Mouse (Mus musculus) liver, adult 2 months (tissue): ENCODE data around the gene Dlgap1. TPM values are rescaled to one million over a fixed set of nuclear protein-coding genes. Genes with fewer than 3 reads are reported as not detected.

Experiments used
- DNase-seq: peaks from one replicate; pipeline ENCODE4 v3.0.0-alpha.2; 2011; ENCODE audit warnings: low read depth, low spot score; ENCODE audit errors: extremely low read depth
- H3K27ac ChIP-seq: fragments of 200-500 bp; replicated peaks from 2 replicates; pipeline ENCODE4 v1.5.1; 2012; ENCODE audit warnings: low read depth, mild to moderate bottlenecking, control low read depth, inconsistent platforms, low read length; ENCODE audit not compliant: insufficient read depth
- H3K27me3 ChIP-seq: fragments of 200-500 bp; 2 replicates; pipeline ENCODE4 v1.6.1; 2012; ENCODE audit warnings: mild to moderate bottlenecking, moderate library complexity, low read length, inconsistent platforms; ENCODE audit not compliant: control insufficient read depth, insufficient read depth
- H3K36me3 ChIP-seq: fragments of 200-500 bp; 2 replicates; pipeline ENCODE4 v1.6.1; 2012; ENCODE audit warnings: low read length, inconsistent platforms; ENCODE audit not compliant: control insufficient read depth, insufficient read depth
- H3K4me1 ChIP-seq: fragments of 200-500 bp; 2 replicates; pipeline ENCODE4 v1.6.1; 2011; ENCODE audit warnings: low read length; ENCODE audit not compliant: control insufficient read depth, insufficient read depth
- H3K4me3 ChIP-seq: fragments of 200-500 bp; 2 replicates; pipeline ENCODE4 v1.5.1; 2011; ENCODE audit warnings: low read depth, mild to moderate bottlenecking, control low read depth, low read length, moderate library complexity; ENCODE audit not compliant: insufficient read depth
- H3K79me2 ChIP-seq: fragments of 200-500 bp; 2 replicates; pipeline ENCODE4 v1.6.1; 2012; ENCODE audit warnings: inconsistent platforms, mild to moderate bottlenecking, low read length, moderate library complexity; ENCODE audit not compliant: control insufficient read depth, insufficient read depth
- H3K9ac ChIP-seq: fragments of 200-500 bp; 2 replicates; pipeline ENCODE4 v1.6.1; 2012; ENCODE audit warnings: low read depth, mild to moderate bottlenecking, control low read depth, inconsistent platforms, low read length
- CTCF ChIP-seq: fragments of 200-500 bp; IDR thresholded peaks from 2 replicates; pipeline ENCODE4 v1.5.1; 2011; ENCODE audit warnings: low read depth, low read length, control low read depth
- POLR2A ChIP-seq: fragments of 200-500 bp; IDR thresholded peaks from 2 replicates; pipeline ENCODE4 v1.6.1; 2011; ENCODE audit warnings: low read length, control low read depth; ENCODE audit not compliant: insufficient read depth; ENCODE audit errors: extremely low read depth
- WGBS: fragments of 180-500 bp; shearing (Covaris S2); methylation state at CpG from one replicate; pipeline ENCODE4 v1.1.7; 2018; 5-methylcytosine and 5-hydroxymethylcytosine counted together
- polyA plus RNA-seq: library from polyadenylated mRNA; depleted of rRNA; stranded (reverse); fragments of >200 nt; gene quantifications from 2 replicates; pipeline ENCODE4 v1.2.3, GENCODE M21; 2012
- total RNA-seq: library from RNA; depleted of rRNA; stranded (reverse); fragments of >200 nt; gene quantifications from 2 replicates; pipeline ENCODE4 v1.2.3, GENCODE M21; 2014

The Dlgap1 gene
- total and polyA plus RNA-seq, 2 experiments: 0.55 to 1.5 TPM

GRCm38 (mm10) chr17:70795196-70795595, 826.3 kb downstream of the Dlgap1 start:
- Histone ChIP-seq H3K9ac (no peak overlapping the region), H3K27me3 (no peaks in the 10 kb centered on the region), H3K4me3 (no peak overlapping the region), H3K27ac (no peak overlapping the region), H3K79me2 (no peaks in the 10 kb centered on the region), H3K4me1 (no peaks in the 10 kb centered on the region), H3K36me3 (no peaks in the 10 kb centered on the region)
- no peak for DNase-seq
- WGBS: 78% methylated on average over 4 of the region's 4 CpGs
- TF ChIP-seq POLR2A (no peak), CTCF (no peak)

- TF ChIP-seq POLR2A (no peak), CTCF (no peak)
- no peaks in the 10 kb centered on the region for H3K27me3 ChIP-seq
- 51% methylated on average over 8 of the region's 8 CpGs for WGBS
- H3K36me3 ChIP-seq: no peaks in the 10 kb centered on the region
- no peak overlapping the region for H3K4me3 ChIP-seq
- H3K79me2 ChIP-seq: no peaks in the 10 kb centered on the region
- no peak overlapping the region for H3K27ac ChIP-seq
- no peak for DNase-seq
- no peak overlapping the region for H3K9ac ChIP-seq
- no peaks in the 10 kb centered on the region for H3K4me1 ChIP-seq
These were observed 828.3 kb downstream of the Dlgap1 start for GRCm38 (mm10) chr17:70796940-70797772.

GRCm38 (mm10) chr17:70797773-70798045, 828.8 kb downstream of the Dlgap1 start:
- no peak overlapping the region for H3K27ac ChIP-seq
- 72% methylated on average over 1 of the region's 1 CpGs for WGBS
- DNase-seq: no peak
- H3K4me1 ChIP-seq: no peaks in the 10 kb centered on the region
- H3K79me2 ChIP-seq: no peaks in the 10 kb centered on the region
- H3K4me3 ChIP-seq: no peak overlapping the region
- H3K9ac ChIP-seq: no peak overlapping the region
- H3K27me3 ChIP-seq: no peaks in the 10 kb centered on the region
- no peak for TF ChIP-seq CTCF
- TF ChIP-seq POLR2A: no peak
- H3K36me3 ChIP-seq: no peaks in the 10 kb centered on the region

- Histone ChIP-seq H3K27ac (no peak overlapping the region), H3K4me1 (no peaks in the 10 kb centered on the region), H3K4me3 (no peak overlapping the region), H3K36me3 (no peaks in the 10 kb centered on the region), H3K79me2 (no peaks in the 10 kb centered on the region), H3K9ac (no peak overlapping the region), H3K27me3 (no peaks in the 10 kb centered on the region)
- TF ChIP-seq CTCF (no peak), POLR2A (no peak)
- WGBS: 80% methylated on average over 4 of the region's 4 CpGs
- no peak for DNase-seq
These were observed 830.4 kb downstream of the Dlgap1 start for GRCm38 (mm10) chr17:70799266-70799665.

- TF ChIP-seq POLR2A (no peak), CTCF (no peak)
- DNase-seq: no peak
- Histone ChIP-seq H3K4me3 (no peak overlapping the region), H3K79me2 (no peaks in the 10 kb centered on the region), H3K36me3 (no peaks in the 10 kb centered on the region), H3K9ac (no peak overlapping the region), H3K4me1 (no peaks in the 10 kb centered on the region), H3K27ac (no peak overlapping the region), H3K27me3 (no peaks in the 10 kb centered on the region)
- 89% methylated on average over 14 of the region's 14 CpGs for WGBS
These were observed 833.1 kb downstream of the Dlgap1 start for GRCm38 (mm10) chr17:70802022-70802421.

- TF ChIP-seq CTCF (no peak), POLR2A (no peak)
- Histone ChIP-seq H3K9ac (no peak overlapping the region), H3K27me3 (no peaks in the 10 kb centered on the region), H3K27ac (no peak overlapping the region), H3K36me3 (no peaks in the 10 kb centered on the region), H3K4me3 (no peak overlapping the region), H3K79me2 (no peaks in the 10 kb centered on the region), H3K4me1 (no peaks in the 10 kb centered on the region)
- WGBS: 92% methylated on average over 9 of the region's 9 CpGs
- DNase-seq: no peak
These were observed 837.0 kb downstream of the Dlgap1 start for GRCm38 (mm10) chr17:70805866-70806265.
